8 mouse cellular contexts compared by ENCODE assay signal in genomic region chr5:43422815-43423687, GRCm38 (mm10).
DNase-seq lines count a peak whose midpoint lies in the region; ATAC-seq lines count a peak whose summit lies in the region.

No protein-coding gene starts in this region.

- no peak overlapping the region for H3K4me2 ChIP-seq in forebrain, embryonic 16.5 days (ENCODE audit: low read length)
- H3K4me2 ChIP-seq in hindbrain, embryonic 15.5 days = no peak overlapping the region

- WGBS in forebrain, embryonic 16.5 days = 82% methylated on average over 9 of the region's 9 CpGs
- WGBS in hindbrain, embryonic 15.5 days = 77% methylated on average over 9 of the region's 9 CpGs

- H3K4me1 ChIP-seq in forebrain, embryonic 16.5 days (replicated peaks; ENCODE audit: control insufficient read depth, insufficient read depth, low read length) = no peaks in the 10 kb centered on the region
- no peaks in the 10 kb centered on the region for H3K4me1 ChIP-seq in hindbrain, embryonic 15.5 days (replicated peaks)

- peak; percentile 88 for ATAC-seq in forebrain, embryonic 16.5 days
- peak; percentile 83 for ATAC-seq in hindbrain, embryonic 15.5 days (ENCODE audit: low FRiP score, low read depth)

- DNase-seq in Muller cell, postnatal 12 days (ENCODE audit: inconsistent ontology term) = peak; percentile 66
- peak; percentile 41 for DNase-seq in c-Kit-positive CD71-positive TER-119-positive erythroid progenitor cells, embryonic 14.5 days (ENCODE audit: low spot score)
- peak; percentile 73 to 79 for DNase-seq in layer of hippocampus, postnatal 10 days (ENCODE audit: low spot score in 2 of 2)
- DNase-seq in lung, postnatal 14 days = peak; percentile 78
- peak; percentile 82 for DNase-seq in retina, postnatal 1 day
- peak; percentile 61 for DNase-seq in urinary bladder, postnatal 25 days (ENCODE audit: low spot score)

- H3K9me3 ChIP-seq in forebrain, embryonic 16.5 days (ENCODE audit: control insufficient read depth, low read length) = no peaks in the 10 kb centered on the region
- no peaks in the 10 kb centered on the region for H3K9me3 ChIP-seq in hindbrain, embryonic 15.5 days

- no peaks in the 10 kb centered on the region for H3K27me3 ChIP-seq in forebrain, embryonic 16.5 days (replicated peaks; ENCODE audit: control insufficient read depth, insufficient read depth, low read length)
- no peaks in the 10 kb centered on the region for H3K27me3 ChIP-seq in hindbrain, embryonic 15.5 days

- no peak overlapping the region for H3K9ac ChIP-seq in forebrain, embryonic 16.5 days (replicated peaks; ENCODE audit: low read depth, low read length)
- no peak overlapping the region for H3K9ac ChIP-seq in hindbrain, embryonic 15.5 days

- H3K36me3 ChIP-seq in forebrain, embryonic 16.5 days (ENCODE audit: control insufficient read depth, insufficient read depth) = no peaks in the 10 kb centered on the region
- H3K36me3 ChIP-seq in hindbrain, embryonic 15.5 days = no peaks in the 10 kb centered on the region

- H3K4me3 ChIP-seq in forebrain, embryonic 16.5 days (replicated peaks; ENCODE audit: low read length) = no peak overlapping the region
- no peak overlapping the region for H3K4me3 ChIP-seq in hindbrain, embryonic 15.5 days

- no peak overlapping the region for H3K27ac ChIP-seq in forebrain, embryonic 16.5 days (ENCODE audit: low read length)
- H3K27ac ChIP-seq in hindbrain, embryonic 15.5 days (replicated peaks) = no peak overlapping the region
